Mouse (Mus musculus) embryonic facial prominence, embryonic 11.5 days (tissue): ENCODE data around the gene Gm49711. TPM values are rescaled to one million over a fixed set of nuclear protein-coding genes. Genes with fewer than 3 reads are reported as not detected.

ENCODE experiments used
- ATAC-seq: fragments of 200-750 bp; cut with Nextera tagmentation; replicated peaks from 2 replicates; pipeline ENCODE4 v1.8.0; 2017; ENCODE audit warnings: low read depth; ENCODE audit not compliant: insufficient number of reproducible peaks, low FRiP score, low TSS enrichment
- DNase-seq: peaks from one replicate; pipeline ENCODE4 v3.0.0-alpha.2; 2015; ENCODE audit warnings: low spot score
- H3K27ac ChIP-seq: fragments of 300-500 bp; sonication (generic); replicated peaks from 2 replicates; pipeline ENCODE4 v1.5.1; 2014; ENCODE audit warnings: mild to moderate bottlenecking, low read depth, low read length, control low read depth
- H3K27me3 ChIP-seq: fragments of 300-500 bp; sonication (generic); 2 replicates; pipeline ENCODE4 v1.6.1; 2014; ENCODE audit warnings: mild to moderate bottlenecking, low read length, moderate library complexity, mixed read lengths; ENCODE audit not compliant: control insufficient read depth, insufficient read depth
- H3K36me3 ChIP-seq: fragments of 300-500 bp; sonication (generic); replicated peaks from 2 replicates; pipeline ENCODE4 v1.6.1; 2014; ENCODE audit warnings: low read depth, mild to moderate bottlenecking, low read length, moderate library complexity, mixed read lengths; ENCODE audit not compliant: control insufficient read depth, insufficient read depth
- H3K4me1 ChIP-seq: fragments of 300-500 bp; sonication (generic); 2 replicates; pipeline ENCODE4 v1.6.1; 2014; ENCODE audit warnings: low read length, mixed read lengths; ENCODE audit not compliant: control insufficient read depth, insufficient read depth
- H3K4me2 ChIP-seq: fragments of 300-500 bp; sonication (generic); 2 replicates; pipeline ENCODE4 v1.6.1; 2014; ENCODE audit warnings: low read depth, mild to moderate bottlenecking, control low read depth, low read length, moderate library complexity
- H3K4me3 ChIP-seq: fragments of 300-500 bp; sonication (generic); 2 replicates; pipeline ENCODE4 v1.5.1; 2014; ENCODE audit warnings: low read depth, low read length, control low read depth
- H3K9ac ChIP-seq: fragments of 300-500 bp; sonication (generic); replicated peaks from 2 replicates; pipeline ENCODE4 v1.6.1; 2014; ENCODE audit warnings: mild to moderate bottlenecking, control low read depth, low read length
- H3K9me3 ChIP-seq: fragments of 300-500 bp; sonication (generic); replicated peaks from 2 replicates; pipeline ENCODE4 v1.6.1; 2016; ENCODE audit warnings: mild to moderate bottlenecking, low read length, inconsistent platforms, mixed read lengths; ENCODE audit not compliant: control insufficient read depth
- WGBS: fragments of 180-500 bp; shearing (Covaris S2); extraction: QIAGEN DNeasy Blood & Tissue Kit; methylation state at CpG from one replicate; pipeline ENCODE4 v1.1.7; 2014; 5-methylcytosine and 5-hydroxymethylcytosine counted together
- polyA plus RNA-seq: library from polyadenylated mRNA; unstranded; fragments of >200 nt; fragmentation: Nextera tagmentation; extraction: Ambion mirVana; gene quantifications from 2 replicates; pipeline ENCODE4 v1.2.1, GENCODE M21; 2014

Gm49711 gene
- polyA plus RNA-seq, 1 experiment from 2014 or later = 0.45 TPM

DNA sequence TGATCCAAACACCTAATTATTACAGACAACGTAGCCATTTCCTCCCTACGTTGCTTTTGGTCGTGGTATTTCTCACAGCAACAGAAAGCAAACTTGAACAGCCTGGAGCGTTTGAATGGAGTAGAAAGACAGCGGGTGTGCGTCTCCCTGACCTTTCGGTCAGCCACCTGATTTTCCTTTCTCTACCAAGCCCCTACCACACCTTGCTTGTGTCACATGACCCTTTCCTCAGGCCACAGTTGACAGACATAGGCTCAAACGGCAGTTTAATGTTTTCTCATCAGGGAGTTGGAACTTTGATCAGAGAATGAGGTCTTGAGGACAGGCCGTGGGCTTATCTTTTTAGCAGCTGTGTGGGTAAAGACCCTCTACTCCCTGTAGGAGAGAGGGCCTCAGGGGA lies 177.1 kb downstream of the Gm49711 start:
- Histone ChIP-seq H3K9me3 (no peaks in the 10 kb centered on the region), H3K9ac (no peak overlapping the region), H3K4me1 (no peaks in the 10 kb centered on the region), H3K27ac (no peak overlapping the region), H3K4me2 (no peak overlapping the region), H3K36me3 (no peaks in the 10 kb centered on the region), H3K27me3 (no peaks in the 10 kb centered on the region), H3K4me3 (no peak overlapping the region)
- ATAC-seq (no peak), DNase-seq (no peak)
- 66% methylated on average over 9 of the region's 9 CpGs for WGBS

Other genes with a start within 250 kb of the Gm49711 start
- gene Mrps6, start within 50 bp of the Gm49711 start, polyA plus RNA-seq = 125 and 127 TPM in 2 replicates
- gene Slc5a3, start within 50 bp of the Gm49711 start, polyA plus RNA-seq = 12.4 and 12.6 TPM in 2 replicates
- gene Kcne2, start 234.1 kb downstream of the Gm49711 start, polyA plus RNA-seq = 1.7 TPM in 1 of 2 replicates, not detected in the other
- gene Smim11, start 243.0 kb downstream of the Gm49711 start, polyA plus RNA-seq = 117 and 134 TPM in 2 replicates